Mouse (Mus musculus) erythroid progenitor cell, adult 5-6 weeks (primary cell): ENCODE results near the gene Arid1b. TPM values are rescaled to one million over a fixed set of nuclear protein-coding genes. Genes with fewer than 3 reads are reported as not detected.
A peak's percentile ranks its signal among the peaks of the same experiment; 100 is the strongest.

Experiments used
- ATAC-seq: replicated peaks from 2 replicates; pipeline ENCODE4 v1.8.0; 2016; ENCODE audit warnings: moderate number of reproducible peaks, mild to moderate bottlenecking, moderate TSS enrichment, inconsistent platforms; ENCODE audit not compliant: poor library complexity, low FRiP score, severe bottlenecking
- total RNA-seq, 2 experiments: library from RNA; stranded (forward) in 1 of 2; stranded (reverse) in 1 of 2; fragments of 150-400 nt in 1 of 2; fragments of 186-747, 209-891 nt in 1 of 2; gene quantifications; 2 replicates each; pipeline versions ENCODE4 v1.2.3 to v1.2.4; 2015 to 2017; ENCODE audit warnings: low replicate concordance in 2 of 2

The Arid1b gene
- total RNA-seq, 2 experiments from 2014 or later, result 7.2 to 17.2 TPM

- no peak for ATAC-seq
Measured at GRCm38 (mm10) chr17:5174426-5175020, 180.4 kb downstream of the Arid1b start.

DNA sequence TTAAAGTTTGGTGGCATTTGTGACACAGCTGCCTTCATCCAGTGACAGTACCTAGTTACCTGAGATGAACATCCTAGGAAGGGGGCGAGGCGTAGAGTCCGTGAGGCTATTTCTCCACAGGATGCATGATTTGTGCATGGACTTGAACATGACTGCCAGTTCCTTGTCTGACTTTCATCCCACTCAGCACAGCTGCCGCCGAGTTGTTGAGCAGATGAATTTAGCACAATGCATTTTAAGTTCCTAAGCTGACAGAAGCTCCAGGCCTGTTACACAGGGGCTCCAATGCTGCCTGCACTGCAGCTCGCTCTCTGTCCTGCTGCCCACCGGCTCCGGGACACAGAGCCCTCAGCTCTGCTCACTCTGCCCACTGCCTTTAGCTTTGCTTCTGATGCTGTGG is 181.4 kb downstream of the Arid1b start:
- ATAC-seq, result no peak

DNA sequence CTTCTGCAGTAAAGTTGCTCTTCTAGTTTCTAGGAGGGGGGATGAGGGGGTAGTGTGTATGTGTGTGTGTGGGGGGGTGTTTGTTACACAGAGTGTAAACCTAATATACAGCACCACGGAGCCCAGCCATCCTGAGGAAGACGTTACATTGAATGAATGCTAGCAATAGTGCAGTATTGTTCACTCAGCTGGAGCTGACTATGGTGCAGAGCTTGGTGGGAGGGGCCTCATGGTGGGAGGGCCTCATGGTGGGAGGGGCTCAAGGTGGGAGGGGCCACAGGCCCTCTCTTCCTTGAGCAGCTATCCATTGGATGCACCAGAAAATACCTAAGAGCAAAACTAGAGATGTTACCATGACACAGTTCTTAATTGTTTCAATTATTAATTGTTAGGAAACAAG is 182.2 kb downstream of the Arid1b start:
- ATAC-seq, result no peak

DNA sequence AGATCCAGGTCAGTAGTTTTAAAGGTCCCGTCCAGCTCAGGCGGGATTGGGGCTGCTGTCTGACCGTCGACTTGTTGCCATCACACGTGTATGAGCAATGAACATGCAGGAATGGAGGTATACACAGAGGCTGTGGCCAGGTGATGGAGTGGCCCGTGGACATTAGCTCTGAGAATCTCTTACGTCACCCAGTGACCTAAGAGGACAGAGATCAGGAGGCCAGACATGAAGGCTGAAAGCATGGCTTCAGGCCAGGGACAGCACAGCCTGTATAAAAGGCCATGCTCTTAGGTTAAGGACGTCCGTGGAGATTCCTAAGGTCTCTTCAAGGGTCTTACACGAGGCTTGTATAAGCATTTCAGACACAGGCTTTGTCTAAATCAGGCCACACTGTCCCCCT is 184.4 kb downstream of the Arid1b start:
- ATAC-seq, result no peak

DNA sequence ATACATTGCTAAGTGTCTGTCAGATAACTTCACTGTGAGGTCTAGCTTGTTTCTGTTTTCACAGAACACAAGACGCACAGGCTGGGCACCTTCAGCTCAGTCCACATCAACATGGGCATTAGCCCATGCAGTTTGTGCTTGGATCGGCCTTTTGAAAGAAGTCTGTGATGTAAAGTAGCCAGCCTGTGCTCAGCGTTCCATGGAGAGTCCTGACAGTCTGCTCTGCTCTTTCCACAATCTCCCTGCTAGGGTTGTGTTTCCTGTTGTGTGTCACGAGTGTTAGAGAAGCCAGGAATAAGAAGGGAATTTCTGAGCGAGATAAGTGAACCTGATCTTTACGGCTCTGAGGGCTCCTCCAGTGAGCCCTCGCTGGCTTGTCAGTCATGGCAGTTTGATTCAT is 184.9 kb downstream of the Arid1b start:
- no peak for ATAC-seq

DNA sequence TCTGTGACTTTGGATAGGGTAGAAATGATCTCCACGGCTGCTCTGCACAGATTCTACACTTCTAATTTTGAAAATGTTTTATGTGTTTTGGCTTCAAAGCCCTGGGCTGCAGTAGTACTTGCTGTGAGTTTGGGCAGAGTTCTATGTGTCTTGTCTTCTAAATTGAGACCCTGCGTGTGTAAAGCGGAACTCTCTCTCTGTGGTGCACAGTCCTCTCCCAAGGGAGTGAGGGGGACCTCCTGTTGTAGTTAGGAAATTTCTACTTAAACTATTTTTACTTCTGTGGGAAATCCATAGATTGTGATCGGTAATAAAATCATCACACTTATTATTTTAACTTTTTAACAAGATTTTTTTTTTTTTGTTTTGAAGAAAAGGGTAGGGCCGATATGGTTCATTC is 185.3 kb downstream of the Arid1b start:
- ATAC-seq, result no peak

- peak; percentile 95 for ATAC-seq
Measured at GRCm38 (mm10) chr17:5179925-5180525, 185.9 kb downstream of the Arid1b start.

DNA sequence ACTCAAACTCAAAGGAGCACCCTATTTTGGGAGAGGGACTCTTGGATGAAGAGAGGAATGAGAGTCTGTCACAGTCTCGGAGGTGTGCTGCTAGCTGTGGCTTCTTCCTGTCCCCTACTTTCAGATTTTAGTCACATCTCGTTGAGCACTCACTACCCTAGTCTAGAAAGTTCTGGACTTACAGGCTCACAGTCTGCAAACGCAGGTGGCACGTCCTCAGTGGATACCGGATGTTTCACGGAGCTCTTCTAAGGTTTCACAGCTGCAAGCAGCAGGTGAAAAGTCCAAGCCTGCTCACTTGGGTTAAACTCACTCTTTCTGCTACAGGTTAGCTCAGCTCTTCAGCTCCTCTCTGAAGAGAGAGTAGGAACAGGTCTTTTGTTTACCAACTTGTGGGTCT is 186.8 kb downstream of the Arid1b start:
- no peak for ATAC-seq

GRCm38 (mm10) chr17:5182493-5182892 is 188.4 kb downstream of the Arid1b start:
- no peak for ATAC-seq

DNA sequence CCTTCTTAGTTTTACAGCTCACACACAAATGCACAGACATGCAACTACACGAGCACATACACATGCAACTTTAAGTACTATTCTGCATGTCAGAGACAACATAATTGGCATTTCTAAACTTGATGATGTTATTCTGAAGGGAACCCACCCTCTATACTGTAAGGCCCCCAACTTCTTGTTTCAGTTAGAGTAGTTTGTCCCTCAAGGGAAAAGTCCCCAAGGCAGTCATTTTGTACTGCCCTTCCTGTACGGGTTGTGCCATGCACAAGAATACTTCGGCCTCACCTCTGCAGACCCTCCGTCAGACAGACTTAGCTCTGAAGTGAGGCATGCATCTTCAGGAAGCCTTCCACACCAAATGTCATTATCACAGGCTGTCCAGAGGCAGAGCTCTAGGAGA is 191.4 kb downstream of the Arid1b start:
- ATAC-seq, result no peak

GRCm38 (mm10) chr17:5187546-5187945 is 193.4 kb downstream of the Arid1b start:
- no peak for ATAC-seq

GRCm38 (mm10) chr17:5188400-5188799 is 194.3 kb downstream of the Arid1b start:
- ATAC-seq, result no peak

DNA sequence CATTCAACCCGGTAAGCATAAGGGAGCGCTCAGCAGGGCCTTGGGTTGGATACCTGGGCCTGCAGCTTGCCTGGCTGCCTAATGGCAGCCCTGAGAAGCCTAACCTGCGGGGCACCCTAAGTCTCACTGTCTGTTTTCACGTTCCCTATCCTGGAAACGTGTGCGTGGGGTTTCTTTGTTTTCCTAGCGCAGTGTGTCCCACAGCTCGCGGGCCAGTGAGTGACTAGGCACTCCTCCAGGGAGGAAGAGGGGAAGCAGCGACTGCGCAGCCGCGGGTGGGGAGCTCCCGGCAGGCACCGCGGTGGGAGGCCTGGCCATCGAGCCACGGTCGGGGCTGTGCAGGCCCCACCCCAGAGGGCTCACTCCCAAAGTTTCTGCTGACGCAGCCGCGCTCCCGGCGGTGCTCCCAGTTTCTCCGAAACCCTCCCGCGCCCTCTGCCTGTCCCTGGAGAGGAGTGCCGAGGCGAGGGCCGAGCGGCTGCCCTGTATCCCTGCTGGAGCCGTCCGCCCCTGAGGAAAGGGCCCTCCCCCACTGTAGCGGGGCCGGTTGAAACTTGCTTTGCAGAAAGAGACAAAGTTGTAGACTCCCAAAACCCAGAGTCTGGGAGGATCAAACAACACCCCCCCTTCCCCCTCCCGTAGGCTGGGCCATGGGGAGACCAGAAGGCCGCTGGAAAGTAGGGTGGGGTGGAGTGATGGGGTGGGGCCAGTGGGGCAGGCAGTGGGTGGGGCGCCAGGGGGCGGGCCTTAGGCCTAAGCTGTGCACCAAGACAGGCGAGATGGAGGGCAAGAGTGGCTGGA is 195.6 kb downstream of the Arid1b start:
- peak; percentile 93 for ATAC-seq

DNA sequence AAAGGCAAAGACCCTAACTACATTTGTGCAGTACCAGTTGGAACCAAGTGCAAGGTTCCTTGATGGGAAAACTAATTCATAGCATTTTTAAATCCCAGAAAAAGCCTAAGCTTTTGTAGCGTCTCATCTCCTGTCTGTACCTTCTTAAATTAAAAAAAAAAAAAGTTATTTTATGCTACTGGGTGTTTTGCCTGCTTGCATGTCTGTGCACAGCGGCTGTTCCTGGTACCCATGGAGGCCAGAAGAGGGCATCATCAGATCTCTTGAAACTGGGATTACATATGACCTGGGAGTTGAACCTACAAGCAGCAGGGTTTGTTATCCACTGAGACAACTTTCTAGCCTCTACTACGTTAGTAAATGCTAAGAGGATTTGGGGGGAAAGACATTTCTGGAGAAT is 196.2 kb downstream of the Arid1b start:
- peak; percentile 16 for ATAC-seq

DNA sequence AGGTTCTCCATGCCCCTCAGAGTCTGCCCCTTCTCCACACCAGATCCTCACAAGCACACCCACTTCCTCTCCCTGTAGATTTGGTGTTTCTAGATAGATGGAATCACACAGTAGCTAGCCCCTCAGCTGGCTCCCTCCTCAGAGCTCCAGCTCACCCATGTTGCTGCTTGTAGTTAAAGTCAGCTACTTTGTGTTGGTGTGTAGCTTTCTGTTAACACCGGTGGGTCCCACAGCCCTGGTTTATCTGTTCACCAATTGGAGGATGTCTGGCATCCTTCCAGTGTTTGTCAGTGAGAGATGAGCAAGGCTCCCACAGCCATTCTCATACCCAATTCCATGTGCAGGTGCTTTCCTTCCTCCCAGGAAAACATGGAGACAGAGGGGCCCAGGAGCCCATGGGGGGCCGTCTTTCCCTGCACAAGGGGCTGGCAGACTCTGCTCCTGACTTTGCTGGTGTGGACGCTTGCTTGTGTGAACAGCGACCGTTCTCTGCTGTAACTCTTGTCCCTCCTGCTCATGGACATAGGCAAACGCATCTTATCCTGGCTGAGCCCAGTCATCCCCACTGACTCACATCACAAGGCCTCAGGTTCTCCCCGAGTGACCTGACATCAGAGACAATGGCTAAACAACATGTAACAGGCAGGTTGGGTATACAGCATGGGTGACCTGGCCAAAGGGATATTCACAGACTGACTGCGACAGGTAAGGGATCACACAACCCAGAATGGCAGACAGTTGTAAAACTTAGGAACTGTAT is 200.2 kb downstream of the Arid1b start:
- no peak for ATAC-seq

GRCm38 (mm10) chr17:5195397-5195796 is 201.3 kb downstream of the Arid1b start:
- ATAC-seq, result no peak

GRCm38 (mm10) chr17:5196005-5196404 is 201.9 kb downstream of the Arid1b start:
- no peak for ATAC-seq

- no peak for ATAC-seq
Measured at GRCm38 (mm10) chr17:5196508-5196907, 202.4 kb downstream of the Arid1b start.

DNA sequence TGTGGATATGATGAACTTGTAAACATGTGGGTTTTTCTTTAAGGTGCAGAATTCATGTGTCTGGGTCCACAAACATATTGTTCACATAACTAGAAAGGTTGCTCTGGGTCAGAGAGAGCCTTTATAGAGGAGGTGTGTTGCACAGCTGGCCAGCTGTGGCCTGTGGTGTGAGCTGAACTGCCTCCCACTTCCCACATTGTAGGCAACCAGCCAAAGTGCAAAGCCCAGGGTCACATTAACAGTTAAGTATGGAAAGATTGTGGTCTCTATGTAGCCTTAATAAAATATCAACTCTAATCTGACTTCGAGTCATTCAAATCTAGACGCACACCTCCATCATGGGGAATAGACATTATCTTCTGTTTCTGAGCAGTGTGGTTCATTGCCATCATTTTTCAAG is 203.0 kb downstream of the Arid1b start:
- no peak for ATAC-seq

DNA sequence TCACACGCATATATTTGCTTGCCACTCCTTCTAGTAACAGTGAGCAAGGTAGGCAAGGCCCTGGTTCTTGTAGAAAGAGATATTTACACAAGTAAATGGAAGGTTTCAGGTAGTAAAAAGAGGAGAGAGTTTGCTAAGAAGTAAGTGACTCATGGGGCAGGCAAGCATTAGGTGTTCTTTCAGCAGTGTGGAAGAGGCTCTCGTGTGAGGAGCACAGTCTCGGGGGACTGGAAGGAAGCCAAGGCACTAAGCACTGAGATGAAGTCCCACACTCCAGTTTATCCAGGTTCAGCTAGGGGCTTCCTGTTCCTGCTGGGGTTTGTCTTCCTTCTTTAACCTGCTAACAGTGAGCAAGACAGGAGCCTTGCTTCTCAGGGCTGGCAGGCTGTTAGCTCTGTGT is 203.6 kb downstream of the Arid1b start:
- ATAC-seq, result no peak

- ATAC-seq, result no peak
Measured at GRCm38 (mm10) chr17:5198252-5198651, 204.1 kb downstream of the Arid1b start.
